Mouse (Mus musculus) forebrain, postnatal 0 days (tissue): ENCODE data around the gene Rpl19. TPM values are rescaled to one million over a fixed set of nuclear protein-coding genes. Genes with fewer than 3 reads are reported as not detected.

Experiments
- ATAC-seq: fragments of 200-750 bp; cut with Nextera tagmentation; 2 replicates; pipeline ENCODE4 v1.8.0; 2017; ENCODE audit warnings: mild to moderate bottlenecking, moderate library complexity
- DNase-seq: peaks from one replicate; pipeline ENCODE4 v3.0.0-alpha.2; 2015
- H3K27ac ChIP-seq: fragments of 300-500 bp; sonication (generic); 2 replicates; pipeline ENCODE4 v1.5.1; 2014; ENCODE audit warnings: low read depth, mild to moderate bottlenecking, antibody characterized with exemption, low read length, moderate library complexity, mixed read lengths
- H3K27me3 ChIP-seq: fragments of 300-500 bp; sonication (generic); 2 replicates; pipeline ENCODE4 v1.6.1; 2014; ENCODE audit warnings: mild to moderate bottlenecking, low read length, mixed read lengths; ENCODE audit not compliant: insufficient read depth
- H3K36me3 ChIP-seq: fragments of 300-500 bp; sonication (generic); 2 replicates; pipeline ENCODE4 v1.6.1; 2014; ENCODE audit warnings: mild to moderate bottlenecking, moderate library complexity; ENCODE audit not compliant: insufficient read depth
- H3K4me1 ChIP-seq: fragments of 300-500 bp; sonication (generic); 2 replicates; pipeline ENCODE4 v1.6.1; 2014; ENCODE audit warnings: antibody characterized with exemption; ENCODE audit not compliant: insufficient read depth
- H3K4me2 ChIP-seq: fragments of 300-500 bp; sonication (generic); 2 replicates; pipeline ENCODE4 v1.6.1; 2014; ENCODE audit warnings: low read depth, mild to moderate bottlenecking, moderate library complexity
- H3K4me3 ChIP-seq: fragments of 300-500 bp; sonication (generic); 2 replicates; pipeline ENCODE4 v1.5.1; 2014; ENCODE audit warnings: low read depth, low read length, mixed read lengths
- H3K9ac ChIP-seq: fragments of 300-500 bp; sonication (generic); 2 replicates; pipeline ENCODE4 v1.6.1; 2014; ENCODE audit warnings: mild to moderate bottlenecking
- H3K9me3 ChIP-seq: fragments of 300-500 bp; sonication (generic); 2 replicates; pipeline ENCODE4 v1.6.1; 2016; ENCODE audit warnings: low read length
- CTCF ChIP-seq: sonication (generic); IDR thresholded peaks from 2 replicates; pipeline ENCODE4 v1.5.1; 2016; ENCODE audit warnings: antibody characterized with exemption, control low read depth, low read depth
- WGBS: fragments of 180-500 bp; shearing (Covaris S2); extraction: QIAGEN DNeasy Blood & Tissue Kit; methylation state at CpG from one replicate; pipeline ENCODE4 v1.1.7; 2014; 5-methylcytosine and 5-hydroxymethylcytosine counted together
- polyA plus RNA-seq: library from polyadenylated mRNA; unstranded; fragments of >200 nt; fragmentation: Nextera tagmentation; extraction: Ambion mirVana; gene quantifications from 2 replicates; pipeline ENCODE4 v1.2.1, GENCODE M21; 2015
- total RNA-seq: library from RNA; depleted of rRNA; stranded (reverse); fragments of >200 nt; gene quantifications from 2 replicates; pipeline ENCODE4 v1.2.3, GENCODE M21; 2014

Gene Rpl19
- total and polyA plus RNA-seq, 2 experiments from 2014 or later: 687 to 793 TPM

DNA sequence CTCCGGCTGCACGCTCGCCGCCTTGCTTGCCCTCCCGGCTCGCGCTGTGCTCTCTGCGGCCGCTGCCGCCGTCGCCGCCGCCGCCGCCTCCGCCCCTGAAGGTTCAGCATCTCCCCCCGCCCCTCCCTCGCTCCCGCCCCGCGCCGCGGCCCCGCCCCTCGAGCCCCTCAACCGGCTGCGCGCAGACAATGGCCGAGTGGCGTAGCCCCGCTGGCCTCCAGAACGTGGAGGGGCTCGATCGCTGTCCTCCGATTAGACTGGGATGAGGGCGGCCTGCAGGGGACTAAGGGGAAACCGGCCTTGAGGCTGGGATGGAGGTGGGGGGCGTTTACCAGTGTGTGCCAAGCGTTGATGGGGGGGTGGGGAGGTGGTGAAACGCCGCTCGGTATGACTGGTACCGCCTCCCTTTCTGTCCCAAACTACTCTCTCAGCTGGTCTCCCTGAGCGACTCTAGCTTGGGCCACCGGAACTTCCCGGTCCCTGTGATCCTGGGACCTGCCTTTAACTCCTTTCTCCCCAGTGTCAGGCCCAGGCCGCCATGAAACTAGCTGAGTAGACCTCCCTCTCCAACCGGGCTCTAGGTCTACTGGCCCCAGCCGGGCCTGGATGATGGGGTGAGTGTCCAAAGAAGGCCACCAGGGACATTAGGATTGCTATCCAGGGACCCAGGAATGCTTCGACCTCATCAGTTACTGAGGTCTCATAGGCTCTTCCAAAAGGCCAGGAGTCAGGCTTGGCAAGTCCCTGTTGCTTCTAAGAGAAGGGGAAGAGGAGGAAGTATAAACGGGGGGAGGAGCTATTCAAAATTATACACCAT, 3.7 kb upstream of the Rpl19 start, which contains the start of gene Cacnb1:
TSS of gene Cacnb1 (minus strand) at position 480 of the 817 bp plus-strand sequence.
- DNase-seq (peak; percentile 83), ATAC-seq (peak; percentile 49)
- 2% methylated on average over 49 of the region's 52 CpGs for WGBS
- Histone ChIP-seq H3K27ac (peak within 1 kb of the TSS; percentile 92), H3K4me1 (peaks cover 29% of the 10 kb centered on the region), H3K4me2 (peak within 1 kb of the TSS; percentile 65), H3K9me3 (no peaks in the 10 kb centered on the region), H3K9ac (peak within 1 kb of the TSS; percentile 94), H3K36me3 (peaks cover 4% of the 10 kb centered on the region), H3K4me3 (peak within 1 kb of the TSS; percentile 81), H3K27me3 (no peaks in the 10 kb centered on the region)
- TF ChIP-seq CTCF: no peak

DNA sequence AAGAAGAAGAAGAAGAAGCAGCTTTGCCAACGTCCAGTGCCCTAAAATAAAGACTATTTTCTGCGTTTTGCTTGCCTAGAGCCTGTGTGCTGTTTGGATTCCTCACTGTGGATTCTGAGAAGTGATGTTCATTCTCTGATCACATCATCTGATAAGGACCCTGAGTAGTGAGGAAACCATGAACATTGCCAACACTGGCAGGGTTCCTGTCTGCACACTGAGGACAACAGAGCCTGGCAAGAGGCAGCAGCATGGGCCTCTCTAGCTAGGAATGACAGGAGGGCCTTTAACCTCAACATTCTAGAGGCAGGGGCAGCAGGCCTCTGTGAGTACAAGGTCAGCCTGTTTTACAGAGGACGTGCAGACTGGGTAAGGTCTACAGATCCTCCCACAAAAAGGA, 2.0 kb upstream of the Rpl19 start:
- Histone ChIP-seq H3K4me1 (peaks cover 27% of the 10 kb centered on the region), H3K27me3 (no peaks in the 10 kb centered on the region), H3K36me3 (peaks cover 15% of the 10 kb centered on the region), H3K9me3 (no peaks in the 10 kb centered on the region), H3K4me2 (no peak overlapping the region), H3K27ac (no peak overlapping the region), H3K4me3 (no peak overlapping the region), H3K9ac (no peak overlapping the region)
- ATAC-seq: no peak
- DNase-seq: no peak
- TF ChIP-seq CTCF: no peak
- 92% methylated on average over 3 of the region's 3 CpGs for whole genome bisulfite sequencing

GRCm38 (mm10) chr11:98026248-98026569, 301 bp upstream of the Rpl19 start:
- TF ChIP-seq CTCF: no peak
- Histone ChIP-seq H3K4me1 (peaks cover 12% of the 10 kb centered on the region; the same call in 1 of the 2 replicates), H3K4me3 (peak overlapping the region; percentile 88), H3K4me2 (peak overlapping the region; percentile 81), H3K27me3 (no peaks in the 10 kb centered on the region), H3K9ac (peak overlapping the region; percentile 99), H3K27ac (peak overlapping the region; percentile 90), H3K9me3 (no peaks in the 10 kb centered on the region), H3K36me3 (peaks cover 32% of the 10 kb centered on the region)
- WGBS: 6% methylated on average over 15 of the region's 15 CpGs
- DNase-seq (no peak), ATAC-seq (no peak)

DNA sequence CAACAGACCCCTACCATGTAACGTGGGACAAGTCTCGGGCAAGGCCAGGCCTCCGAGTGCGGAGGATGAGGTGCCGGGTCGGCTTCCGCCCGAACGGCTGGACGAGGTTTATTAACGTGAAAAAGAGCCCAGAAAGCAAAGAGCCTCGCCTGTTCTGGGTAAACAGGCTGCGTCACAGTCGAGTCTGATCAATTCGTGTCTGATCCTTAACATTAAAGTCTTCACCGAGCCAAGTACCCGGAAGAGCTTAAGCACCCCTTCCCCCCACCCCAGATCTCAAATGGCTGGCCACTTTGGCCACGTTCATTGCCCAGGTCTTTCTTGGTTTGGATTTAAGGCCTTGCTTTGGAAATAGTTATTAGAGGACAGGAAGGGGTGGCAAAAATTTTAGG, 783 bp downstream of the Rpl19 start:
- under 1% methylated on average over 18 of the region's 18 CpGs for WGBS
- peaks cover 34% of the 10 kb centered on the region for H3K36me3 ChIP-seq

DNA sequence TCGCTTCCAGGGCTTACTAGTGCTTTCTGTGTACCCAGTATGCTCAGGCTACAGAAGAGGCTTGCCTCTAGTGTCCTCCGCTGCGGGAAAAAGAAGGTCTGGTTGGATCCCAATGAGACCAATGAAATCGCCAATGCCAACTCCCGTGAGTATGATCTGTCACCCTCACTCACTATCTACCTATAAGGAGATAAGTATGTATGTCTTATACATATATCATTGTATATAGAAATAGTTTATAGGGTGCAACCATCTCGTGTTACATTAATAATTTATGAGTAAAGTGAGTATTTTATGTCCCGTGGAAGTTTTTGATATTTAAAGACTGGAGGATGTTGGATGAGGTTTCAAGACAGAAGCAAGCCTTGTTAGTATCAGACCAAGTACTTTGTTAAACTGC, 1.3 kb downstream of the Rpl19 start:
- Histone ChIP-seq H3K9ac (peak overlapping the region; percentile 99), H3K27ac (no peak overlapping the region), H3K4me2 (peak overlapping the region; percentile 81), H3K4me1 (peaks cover 9% of the 10 kb centered on the region; the same call in 1 of the 2 replicates), H3K4me3 (peak overlapping the region; percentile 88), H3K27me3 (no peaks in the 10 kb centered on the region), H3K36me3 (peaks cover 34% of the 10 kb centered on the region), H3K9me3 (no peaks in the 10 kb centered on the region)
- no peak for TF ChIP-seq CTCF
- ATAC-seq (no peak), DNase-seq (no peak)
- 30% methylated on average over 7 of the region's 7 CpGs for WGBS

More for the DNA sequence above, 783 bp downstream of the Rpl19 start:
- DNase-seq (no peak), ATAC-seq (no peak; the same call in 1 of the 2 replicates)
- Histone ChIP-seq H3K4me3 (peak overlapping the region; percentile 88), H3K4me1 (peaks cover 9% of the 10 kb centered on the region; the same call in 1 of the 2 replicates), H3K9ac (peak overlapping the region; percentile 99), H3K4me2 (peak overlapping the region; percentile 81), H3K27ac (peak overlapping the region; percentile 90), H3K9me3 (no peaks in the 10 kb centered on the region), H3K27me3 (no peaks in the 10 kb centered on the region)
- no peak for TF ChIP-seq CTCF

GRCm38 (mm10) chr11:98030701-98031442, 4.4 kb downstream of the Rpl19 start:
- Histone ChIP-seq H3K27ac (no peak overlapping the region), H3K4me2 (no peak overlapping the region), H3K4me1 (peaks cover 7% of the 10 kb centered on the region), H3K9ac (no peak overlapping the region), H3K9me3 (no peaks in the 10 kb centered on the region), H3K27me3 (no peaks in the 10 kb centered on the region), H3K4me3 (no peak overlapping the region), H3K36me3 (peaks cover 34% of the 10 kb centered on the region)
- DNase-seq (peak; percentile 45), ATAC-seq (no peak)
- TF ChIP-seq CTCF: peak; percentile 59
- 45% methylated on average over 5 of the region's 5 CpGs for WGBS

DNA sequence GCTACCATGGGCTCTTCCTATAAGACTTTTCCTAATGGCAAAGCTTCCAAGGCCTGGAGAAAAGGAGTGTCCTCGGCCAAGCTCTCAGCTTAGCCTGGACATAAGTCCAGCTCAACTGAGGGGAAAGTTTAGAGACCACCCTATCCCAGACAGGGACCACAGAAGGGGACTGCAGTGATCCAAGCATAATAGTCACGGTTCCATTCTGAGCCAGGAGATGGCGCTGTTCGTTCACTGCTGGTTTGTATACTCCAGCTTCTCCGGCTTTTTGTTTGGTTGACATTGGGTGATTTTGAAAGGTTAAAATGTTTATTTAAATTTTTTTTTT, 4.9 kb downstream of the Rpl19 start:
- ATAC-seq (peak; percentile 51; the same call in 1 of the 2 replicates), DNase-seq (peak; percentile 91)
- Histone ChIP-seq H3K4me3 (no peak overlapping the region), H3K4me2 (no peak overlapping the region), H3K27me3 (no peaks in the 10 kb centered on the region), H3K9ac (no peak overlapping the region), H3K27ac (no peak overlapping the region), H3K4me1 (peaks cover 9% of the 10 kb centered on the region), H3K36me3 (peaks cover 34% of the 10 kb centered on the region), H3K9me3 (no peaks in the 10 kb centered on the region)
- 4% methylated on average over 5 of the region's 5 CpGs for WGBS
- TF ChIP-seq CTCF: peak; percentile 93
